Mouse (Mus musculus): ENCODE results near the gene Elovl7. TPM values are rescaled to one million over a fixed set of nuclear protein-coding genes. Genes with fewer than 3 reads are reported as not detected.

Gene Elovl7
- polyA plus RNA-seq, 1 experiment: 0.51 TPM

- Histone ChIP-seq H3K36me3 (ENCODE audit: control insufficient read depth, insufficient read depth) (peaks cover 34% of the 10 kb centered on the region), H3K79me3 (ENCODE audit: low read depth) (peaks cover 7% of the 10 kb centered on the region), H3K79me2 (ENCODE audit: control insufficient read depth, insufficient read depth) (no peaks in the 10 kb centered on the region), H3K27me3 (ENCODE audit: control insufficient read depth, insufficient read depth, insufficient read length) (no peaks in the 10 kb centered on the region), H3ac (ENCODE audit: control insufficient read depth, insufficient read length, low read depth) (no peak overlapping the region), H3K4me3 (ENCODE audit: insufficient read depth, poor library complexity, severe bottlenecking) (no peak overlapping the region)
- TF ChIP-seq USF1 (IDR thresholded peaks at IDR 0.05; ENCODE audit: low read depth): no peak
- TF ChIP-seq MAX (IDR thresholded peaks at IDR 0.05): no peak
- no peak for TF ChIP-seq MYOG (IDR thresholded peaks at IDR 0.05; ENCODE audit: control insufficient read depth, extremely low read depth, insufficient read length)
- TF ChIP-seq CTCF (IDR thresholded peaks at IDR 0.05; ENCODE audit: control insufficient read depth, insufficient read depth, insufficient read length): no peak
- TF ChIP-seq CEBPB (IDR thresholded peaks at IDR 0.05; ENCODE audit: low read depth): peak; percentile 61
- no peak for TF ChIP-seq MYOD1 (IDR thresholded peaks at IDR 0.05; ENCODE audit: control insufficient read depth, insufficient read length, low read depth)
These were observed 115.5 kb downstream of the Elovl7 start for GRCm38 (mm10) chr13:108329693-108330092.

Other genes starting within 250 kb of the Elovl7 start
- 17.6 TPM for gene Smim15, start 170.0 kb upstream of the Elovl7 start, polyA plus RNA-seq (2012; fragmentation: generic; extraction: Trizol)
- gene Ndufaf2, start 55.8 kb upstream of the Elovl7 start, polyA plus RNA-seq (2012; fragmentation: generic; extraction: Trizol): 40.2 TPM
- 6.7 TPM for gene Ercc8, start 55.7 kb upstream of the Elovl7 start, polyA plus RNA-seq (2012; fragmentation: generic; extraction: Trizol)
- 7.8 TPM for gene Depdc1b, start 101.9 kb downstream of the Elovl7 start, polyA plus RNA-seq (2012; fragmentation: generic; extraction: Trizol)
- gene Pde4d, start 235.5 kb downstream of the Elovl7 start, polyA plus RNA-seq (2012; fragmentation: generic; extraction: Trizol): 15.1 TPM

Measured in C2C12 (cell line).